Mouse (Mus musculus) stomach, postnatal 0 days (tissue): Measurements from ENCODE around the gene Thumpd1.

ENCODE experiments used
- CTCF ChIP-seq: IDR thresholded peaks from 2 replicates; pipeline ENCODE4 v1.5.1; 2016; ENCODE audit warnings: antibody characterized with exemption, low read depth, mild to moderate bottlenecking, moderate library complexity
- EP300 ChIP-seq: optimal IDR thresholded peaks from 2 replicates; pipeline ENCODE3; 2016; ENCODE audit warnings: antibody characterized with exemption

GRCm38 (mm10) chr7:119753696-119754095 is 33.1 kb upstream of the Thumpd1 start:
- TF ChIP-seq CTCF, result no peak
- TF ChIP-seq EP300, result no peak
